Mouse (Mus musculus): ENCODE measurements around the gene Dusp10. TPM values are rescaled to one million over a fixed set of nuclear protein-coding genes. Genes with fewer than 3 reads are reported as not detected.

Gene Dusp10
- polyA plus RNA-seq, 1 experiment from 2014 or later: 6.5 TPM

DNA sequence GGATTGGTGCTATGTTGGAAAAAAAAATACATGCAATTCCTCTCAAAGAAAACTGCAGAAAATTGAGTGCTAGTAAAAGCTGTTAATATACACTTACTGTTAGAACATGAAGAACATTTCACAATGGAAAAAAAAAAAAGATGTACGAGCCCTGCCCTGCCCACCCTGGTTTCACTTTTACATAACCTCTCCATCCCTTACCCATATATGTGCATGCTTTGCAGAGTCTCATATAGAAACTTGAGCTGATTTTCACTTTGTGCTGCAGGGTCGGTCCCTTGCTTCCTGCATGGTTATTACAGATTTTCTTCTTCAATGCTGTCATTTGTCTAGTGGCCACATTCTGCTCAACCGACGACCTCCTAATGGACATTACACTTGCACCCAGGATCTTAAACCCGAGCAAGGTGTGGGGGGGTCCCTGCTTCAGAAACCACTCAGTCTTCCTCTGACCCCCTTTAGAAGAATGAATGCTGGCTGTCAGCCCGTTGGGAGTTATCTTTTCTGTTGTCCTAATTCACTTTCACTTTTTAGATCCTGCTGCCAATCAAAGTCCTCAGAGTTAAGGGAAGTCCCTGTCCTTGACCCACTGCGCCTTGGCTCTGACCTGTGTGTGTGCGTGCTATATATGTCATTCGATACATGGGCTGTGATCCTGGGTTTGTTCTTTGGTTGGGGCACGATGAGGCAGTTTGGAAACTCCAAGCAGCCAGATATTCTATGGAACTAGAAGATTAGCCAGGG is 35.7 kb downstream of the Dusp10 start:
- WGBS: 58% methylated on average over 10 of the region's 10 CpGs
- ATAC-seq: no peak
- no peak overlapping the region for H3K27ac ChIP-seq (ENCODE audit: low read depth, low read length)
- no peak overlapping the region for H3K4me3 ChIP-seq (ENCODE audit: low read depth, low read length)
- H3K4me1 ChIP-seq (replicated peaks; ENCODE audit: control insufficient read depth, insufficient read depth, low read length): peaks cover 5% of the 10 kb centered on the region; the same call in 1 of the 2 replicates
- H3K9ac ChIP-seq (ENCODE audit: low read depth, low read length): no peak overlapping the region
- no peaks in the 10 kb centered on the region for H3K9me3 ChIP-seq (ENCODE audit: control insufficient read depth)
- peak overlapping the region; percentile 21; the same call in 1 of the 2 replicates for H3K4me2 ChIP-seq (replicated peaks; ENCODE audit: low read depth)
- no peak for TF ChIP-seq CTCF (IDR thresholded peaks at IDR 0.05; ENCODE audit: low read depth)
- no peaks in the 10 kb centered on the region for H3K27me3 ChIP-seq (replicated peaks; ENCODE audit: control insufficient read depth, insufficient read depth, low read length)
- H3K36me3 ChIP-seq (ENCODE audit: control insufficient read depth, insufficient read depth): no peaks in the 10 kb centered on the region

GRCm38 (mm10) chr1:184051286-184051685 is 38.2 kb downstream of the Dusp10 start:
- no peaks in the 10 kb centered on the region for H3K9me3 ChIP-seq (ENCODE audit: control insufficient read depth)
- H3K4me3 ChIP-seq (ENCODE audit: low read depth, low read length): no peak overlapping the region
- 48% methylated on average over 1 of the region's 1 CpGs for WGBS

GRCm38 (mm10) chr1:184051824-184052223 is 38.7 kb downstream of the Dusp10 start:
- ATAC-seq: peak; percentile 93
- Histone ChIP-seq H3K27me3 (replicated peaks; ENCODE audit: control insufficient read depth, insufficient read depth, low read length) (no peaks in the 10 kb centered on the region), H3K4me1 (replicated peaks; ENCODE audit: control insufficient read depth, insufficient read depth, low read length) (peaks cover 5% of the 10 kb centered on the region; the same call in 1 of the 2 replicates), H3K4me2 (replicated peaks; ENCODE audit: low read depth) (peak overlapping the region; percentile 35; the same call in 1 of the 2 replicates), H3K4me3 (ENCODE audit: low read depth, low read length) (no peak overlapping the region), H3K36me3 (ENCODE audit: control insufficient read depth, insufficient read depth) (no peaks in the 10 kb centered on the region), H3K27ac (ENCODE audit: low read depth, low read length) (no peak overlapping the region), H3K9ac (ENCODE audit: low read depth, low read length) (no peak overlapping the region), H3K9me3 (ENCODE audit: control insufficient read depth) (no peaks in the 10 kb centered on the region)
- TF ChIP-seq CTCF (IDR thresholded peaks at IDR 0.05; ENCODE audit: low read depth): no peak
- 8% methylated on average over 6 of the region's 6 CpGs for WGBS

More at GRCm38 (mm10) chr1:184051286-184051685, 38.2 kb downstream of the Dusp10 start:
- no peak for TF ChIP-seq CTCF (IDR thresholded peaks at IDR 0.05; ENCODE audit: low read depth)
- Histone ChIP-seq H3K27me3 (replicated peaks; ENCODE audit: control insufficient read depth, insufficient read depth, low read length) (no peaks in the 10 kb centered on the region), H3K36me3 (ENCODE audit: control insufficient read depth, insufficient read depth) (no peaks in the 10 kb centered on the region), H3K4me1 (replicated peaks; ENCODE audit: control insufficient read depth, insufficient read depth, low read length) (peaks cover 5% of the 10 kb centered on the region; the same call in 1 of the 2 replicates), H3K9ac (ENCODE audit: low read depth, low read length) (no peak overlapping the region), H3K27ac (ENCODE audit: low read depth, low read length) (no peak overlapping the region), H3K4me2 (replicated peaks; ENCODE audit: low read depth) (no peak overlapping the region)
- no peak for ATAC-seq

DNA sequence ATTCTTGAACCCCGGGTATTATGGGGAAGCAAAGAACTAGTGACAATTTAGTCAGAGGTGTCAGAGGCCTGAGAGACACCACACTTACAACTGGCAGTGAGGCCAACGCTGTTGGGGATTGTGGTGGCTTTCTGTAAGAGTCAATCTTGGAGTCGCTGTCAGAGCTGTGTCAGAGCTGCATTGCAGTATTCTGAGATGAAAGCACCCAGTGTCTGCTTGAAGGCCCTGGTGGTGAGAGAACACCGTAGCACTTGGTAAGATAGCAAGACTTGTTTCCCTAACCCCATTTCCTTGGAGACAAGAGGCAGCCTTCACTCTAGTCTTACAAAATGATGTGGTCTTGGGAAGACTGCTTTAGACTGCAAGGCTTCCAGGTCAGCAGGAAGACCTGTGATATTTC is 39.2 kb downstream of the Dusp10 start:
- no peak for ATAC-seq
- whole genome bisulfite sequencing: 58% methylated on average over 4 of the region's 4 CpGs
- Histone ChIP-seq H3K4me3 (ENCODE audit: low read depth, low read length) (no peak overlapping the region), H3K9me3 (ENCODE audit: control insufficient read depth) (no peaks in the 10 kb centered on the region), H3K9ac (ENCODE audit: low read depth, low read length) (no peak overlapping the region), H3K4me1 (replicated peaks; ENCODE audit: control insufficient read depth, insufficient read depth, low read length) (peaks cover 5% of the 10 kb centered on the region; the same call in 1 of the 2 replicates), H3K27me3 (replicated peaks; ENCODE audit: control insufficient read depth, insufficient read depth, low read length) (no peaks in the 10 kb centered on the region), H3K27ac (ENCODE audit: low read depth, low read length) (no peak overlapping the region), H3K4me2 (replicated peaks; ENCODE audit: low read depth) (no peak overlapping the region), H3K36me3 (ENCODE audit: control insufficient read depth, insufficient read depth) (no peaks in the 10 kb centered on the region)
- 0 out of 2 replicates have a peak, but pooled peaks have one; percentile 4 for TF ChIP-seq CTCF (IDR thresholded peaks at IDR 0.05; ENCODE audit: low read depth)

DNA sequence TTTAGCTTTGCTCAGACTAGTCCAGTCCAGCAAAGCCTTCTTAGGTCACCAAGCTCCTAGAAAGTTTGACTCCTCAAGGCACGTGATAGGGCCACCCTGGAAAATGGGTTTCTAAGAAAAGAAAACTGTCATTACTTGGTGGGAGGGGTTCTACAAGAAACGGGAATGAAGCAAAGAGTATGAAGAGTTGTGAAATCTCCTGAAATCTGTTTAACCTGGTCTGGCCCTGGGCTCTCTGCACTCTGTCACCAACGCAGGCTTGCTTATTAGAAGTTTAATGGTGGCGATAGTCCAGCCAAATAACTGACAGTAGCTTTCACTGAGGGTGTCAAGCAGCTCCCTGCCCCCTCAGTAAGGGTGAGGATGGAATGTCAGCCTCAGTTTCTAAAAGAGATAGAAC is 40.0 kb downstream of the Dusp10 start:
- Histone ChIP-seq H3K27me3 (replicated peaks; ENCODE audit: control insufficient read depth, insufficient read depth, low read length) (no peaks in the 10 kb centered on the region), H3K4me2 (replicated peaks; ENCODE audit: low read depth) (no peak overlapping the region), H3K4me1 (replicated peaks; ENCODE audit: control insufficient read depth, insufficient read depth, low read length) (peaks cover 5% of the 10 kb centered on the region; the same call in 1 of the 2 replicates), H3K9ac (ENCODE audit: low read depth, low read length) (no peak overlapping the region), H3K27ac (ENCODE audit: low read depth, low read length) (no peak overlapping the region), H3K9me3 (ENCODE audit: control insufficient read depth) (no peaks in the 10 kb centered on the region), H3K36me3 (ENCODE audit: control insufficient read depth, insufficient read depth) (no peaks in the 10 kb centered on the region), H3K4me3 (ENCODE audit: low read depth, low read length) (no peak overlapping the region)
- no peak for ATAC-seq
- no peak for TF ChIP-seq CTCF (IDR thresholded peaks at IDR 0.05; ENCODE audit: low read depth)
- WGBS: 69% methylated on average over 4 of the region's 4 CpGs

GRCm38 (mm10) chr1:184053711-184054110 is 40.6 kb downstream of the Dusp10 start:
- no peak overlapping the region for H3K4me3 ChIP-seq (ENCODE audit: low read depth, low read length)
- no peak for ATAC-seq
- no peak overlapping the region for H3K9ac ChIP-seq (ENCODE audit: low read depth, low read length)
- WGBS: 82% methylated on average over 4 of the region's 4 CpGs
- no peaks in the 10 kb centered on the region for H3K9me3 ChIP-seq (ENCODE audit: control insufficient read depth)
- H3K36me3 ChIP-seq (ENCODE audit: control insufficient read depth, insufficient read depth): no peaks in the 10 kb centered on the region
- TF ChIP-seq CTCF (IDR thresholded peaks at IDR 0.05; ENCODE audit: low read depth): no peak
- no peak overlapping the region for H3K27ac ChIP-seq (ENCODE audit: low read depth, low read length)
- no peak overlapping the region for H3K4me2 ChIP-seq (replicated peaks; ENCODE audit: low read depth)
- peaks cover 5% of the 10 kb centered on the region; the same call in 1 of the 2 replicates for H3K4me1 ChIP-seq (replicated peaks; ENCODE audit: control insufficient read depth, insufficient read depth, low read length)
- H3K27me3 ChIP-seq (replicated peaks; ENCODE audit: control insufficient read depth, insufficient read depth, low read length): no peaks in the 10 kb centered on the region
